Mouse (Mus musculus): ENCODE data around the gene Spag17. TPM values are rescaled to one million over a fixed set of nuclear protein-coding genes. Genes with fewer than 3 reads are reported as not detected.

The Spag17 gene
- total RNA-seq, 4 experiments from 2014 or later: not detected

DNA sequence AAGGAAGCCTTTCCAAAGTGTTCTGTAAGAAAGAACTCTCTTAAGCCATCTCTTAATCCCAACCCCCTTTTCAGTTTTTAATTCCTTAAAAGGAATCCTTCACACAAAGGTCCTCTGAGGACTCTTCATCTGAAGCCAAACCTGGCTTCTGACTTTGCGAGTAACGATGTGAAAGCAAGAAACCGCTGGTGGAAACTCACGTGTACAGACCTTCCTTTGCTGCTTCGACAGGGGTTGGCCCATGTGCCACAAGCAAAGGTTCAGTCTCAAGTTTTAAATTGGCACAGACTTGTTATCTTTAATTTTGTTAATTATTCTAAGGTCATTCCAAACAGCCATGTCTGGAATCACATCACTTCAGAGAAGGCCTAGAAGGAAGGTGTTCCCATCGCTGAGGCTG is 79.1 kb downstream of the Spag17 start:
- no peak for DNase-seq (ENCODE audit: low spot score in 2 of 2)

DNA sequence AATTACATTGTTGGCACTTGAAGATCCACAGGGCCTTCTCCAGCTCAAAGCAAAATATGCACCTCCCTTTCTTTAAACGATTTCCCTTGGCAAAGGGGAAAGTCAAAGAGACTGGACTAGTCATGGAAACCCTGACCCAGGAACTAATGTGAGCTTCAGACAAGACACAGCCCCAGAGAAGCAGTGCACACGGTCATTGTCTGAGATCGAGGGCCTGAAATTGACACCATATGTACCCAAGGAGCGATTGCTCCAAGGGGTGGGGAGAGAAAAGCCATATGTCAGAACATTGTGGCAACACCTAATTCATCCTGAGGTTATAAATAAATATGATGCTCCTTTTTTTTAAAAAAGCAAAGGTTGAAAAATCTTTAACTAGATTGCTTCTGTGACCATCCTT is 80.7 kb downstream of the Spag17 start:
- no peak for DNase-seq (ENCODE audit: low spot score in 2 of 2)

DNA sequence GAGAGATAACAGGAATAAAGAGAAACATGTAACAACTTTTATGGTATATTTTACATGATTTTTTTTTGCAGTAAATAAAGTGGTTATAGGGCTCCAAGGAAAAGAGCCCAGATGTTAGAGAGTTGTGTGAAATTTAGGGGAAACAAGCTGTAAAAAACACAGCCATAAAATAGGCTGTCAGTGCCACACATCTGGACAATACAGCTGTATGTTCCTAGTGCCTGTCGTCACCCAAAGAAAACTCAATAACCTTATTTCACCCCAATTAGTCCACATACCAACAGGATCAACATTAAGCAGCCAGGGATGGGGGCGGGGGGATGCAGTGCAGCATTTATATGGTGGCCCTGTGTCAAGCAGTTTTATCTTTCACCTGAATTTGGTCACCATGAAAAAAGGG is 81.1 kb downstream of the Spag17 start:
- DNase-seq (ENCODE audit: low spot score in 2 of 2): no peak

DNA sequence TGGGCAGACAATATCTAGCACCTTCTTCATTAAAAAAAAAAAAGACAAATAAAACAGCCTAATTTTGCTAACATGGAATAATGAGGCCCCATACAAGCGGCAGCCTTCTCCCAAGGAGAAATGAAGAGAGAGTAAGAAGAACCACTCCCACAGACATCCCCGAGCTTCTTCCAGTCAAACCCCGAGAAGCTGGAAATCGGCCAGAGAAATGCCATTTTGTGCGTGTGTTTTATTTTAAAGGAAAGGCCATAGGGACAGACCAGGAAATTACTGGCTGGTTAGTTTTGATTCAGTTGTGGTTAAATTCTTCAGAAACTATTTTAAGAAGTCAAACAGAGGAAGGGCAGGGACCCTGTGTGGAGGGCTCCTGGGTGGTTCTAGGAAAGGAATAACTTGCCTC is 85.6 kb downstream of the Spag17 start:
- DNase-seq (ENCODE audit: low spot score in 2 of 2): no peak

DNA sequence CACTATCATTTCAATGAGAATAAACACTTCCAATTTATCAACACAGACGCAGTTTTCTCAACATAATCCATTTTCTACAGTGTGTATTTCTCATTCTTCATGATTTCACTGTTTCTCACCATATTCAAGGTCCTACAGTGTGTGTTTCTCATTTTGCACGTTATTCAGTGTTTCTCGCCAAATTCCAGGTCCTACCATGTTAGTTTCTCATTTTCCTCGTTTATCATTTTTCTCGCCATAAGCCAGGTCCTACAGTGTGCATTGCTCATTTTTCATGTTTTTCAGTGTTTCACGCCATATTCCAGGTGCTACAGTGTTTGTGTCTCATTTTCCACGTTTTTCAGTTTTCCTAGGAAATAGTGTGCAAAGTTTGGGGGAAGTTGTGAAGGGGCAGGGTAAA is 95.8 kb downstream of the Spag17 start:
- no peak for DNase-seq (ENCODE audit: low spot score in 2 of 2)

DNA sequence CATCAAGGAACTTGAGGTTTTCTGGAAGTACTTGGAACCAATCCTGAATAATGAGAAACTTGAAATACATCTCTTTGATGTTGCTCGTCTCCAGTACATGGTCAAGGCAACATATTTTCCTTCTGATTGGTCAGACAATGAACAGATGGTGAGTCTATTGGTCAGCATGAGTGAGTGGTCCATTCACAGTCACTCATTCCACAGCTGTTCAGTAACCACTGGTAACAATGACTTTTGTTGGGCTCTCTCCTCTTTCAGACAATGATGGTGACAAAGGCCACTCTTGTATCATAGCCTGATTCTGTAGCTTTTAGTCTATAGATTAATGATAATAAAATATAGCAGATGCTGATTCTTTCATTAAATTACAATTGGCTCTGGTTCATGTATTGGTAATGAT is 119.5 kb downstream of the Spag17 start:
- no peak for DNase-seq (ENCODE audit: low spot score in 2 of 2)

DNA sequence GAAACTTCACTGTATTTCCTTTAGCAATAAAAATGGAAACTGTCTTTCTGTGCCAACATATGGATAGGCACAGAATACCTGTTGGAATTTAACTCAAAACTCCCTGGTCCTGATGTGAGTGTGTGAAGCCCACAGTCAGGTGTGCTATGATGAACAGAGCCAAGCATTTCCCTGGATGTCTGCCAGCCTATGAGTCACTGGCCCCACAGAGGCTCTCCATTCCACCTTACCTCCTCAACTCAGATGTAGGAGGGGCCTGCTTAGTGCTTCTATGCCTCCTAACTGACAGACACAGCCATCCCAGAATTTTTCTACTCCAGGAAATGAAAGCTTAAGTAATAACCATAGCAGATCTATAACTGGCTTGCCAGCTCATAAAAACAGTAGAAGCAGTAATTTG is 124.6 kb downstream of the Spag17 start:
- no peak for DNase-seq (ENCODE audit: low spot score in 2 of 2)

DNA sequence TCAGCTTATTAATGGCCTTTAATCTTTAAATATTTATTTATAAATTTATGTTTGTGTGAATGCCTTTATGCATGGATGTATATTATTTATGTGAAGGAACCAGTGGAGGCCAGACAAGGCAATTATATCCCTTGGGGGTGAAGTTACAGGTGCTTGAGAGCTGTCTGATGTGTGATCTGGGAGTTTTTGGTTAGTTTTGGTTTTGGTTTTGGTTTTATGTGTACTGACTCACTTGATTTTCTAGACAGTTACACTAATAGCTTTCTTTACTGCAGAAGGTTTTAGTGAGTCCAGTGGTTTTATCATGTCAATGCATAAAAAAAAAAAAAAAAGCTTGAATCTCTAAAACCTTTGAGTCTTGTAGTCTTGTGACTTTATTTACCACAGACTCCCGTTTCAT is 128.9 kb downstream of the Spag17 start:
- no peak for DNase-seq (ENCODE audit: low spot score in 2 of 2)

DNA sequence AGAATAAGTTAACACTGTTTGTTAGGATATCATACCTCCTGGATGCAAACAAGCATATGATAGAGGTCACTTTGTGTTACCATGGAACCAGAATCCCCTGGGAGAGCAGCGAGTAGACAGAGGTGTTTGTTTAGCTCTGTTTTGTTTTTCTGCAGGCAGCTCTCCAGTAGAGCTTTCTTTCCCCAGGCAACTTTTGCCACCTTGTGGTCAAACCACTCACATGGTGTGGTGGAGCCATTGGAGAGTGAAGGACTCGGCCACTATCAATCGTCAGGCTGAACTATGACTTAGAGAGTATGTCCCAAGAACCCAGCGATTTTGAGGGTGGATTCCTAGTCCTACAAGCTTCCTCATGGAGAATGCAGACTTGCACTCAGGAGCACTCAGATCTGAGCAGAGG is 146.1 kb downstream of the Spag17 start:
- DNase-seq (ENCODE audit: low spot score in 2 of 2): no peak

DNA sequence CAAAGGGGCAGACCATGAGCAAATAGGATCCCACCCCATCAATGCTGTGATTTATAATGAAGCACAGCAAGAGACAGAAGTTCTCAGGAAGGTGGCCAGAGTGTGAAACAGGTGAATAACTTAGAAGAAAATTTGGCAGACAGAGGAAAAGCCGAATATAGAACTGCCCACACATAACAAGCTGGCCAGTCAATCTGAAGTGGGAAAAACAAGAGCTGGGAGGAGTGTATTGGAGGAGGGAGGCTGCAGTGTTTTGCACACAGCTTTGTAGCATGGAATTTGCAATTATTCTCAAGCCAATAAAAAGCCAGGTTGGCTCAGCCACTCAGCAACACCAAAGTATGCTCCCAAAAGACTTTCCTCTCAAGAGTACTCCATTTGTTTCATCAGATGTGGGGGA is 147.8 kb downstream of the Spag17 start:
- DNase-seq (ENCODE audit: low spot score in 2 of 2): no peak

DNA sequence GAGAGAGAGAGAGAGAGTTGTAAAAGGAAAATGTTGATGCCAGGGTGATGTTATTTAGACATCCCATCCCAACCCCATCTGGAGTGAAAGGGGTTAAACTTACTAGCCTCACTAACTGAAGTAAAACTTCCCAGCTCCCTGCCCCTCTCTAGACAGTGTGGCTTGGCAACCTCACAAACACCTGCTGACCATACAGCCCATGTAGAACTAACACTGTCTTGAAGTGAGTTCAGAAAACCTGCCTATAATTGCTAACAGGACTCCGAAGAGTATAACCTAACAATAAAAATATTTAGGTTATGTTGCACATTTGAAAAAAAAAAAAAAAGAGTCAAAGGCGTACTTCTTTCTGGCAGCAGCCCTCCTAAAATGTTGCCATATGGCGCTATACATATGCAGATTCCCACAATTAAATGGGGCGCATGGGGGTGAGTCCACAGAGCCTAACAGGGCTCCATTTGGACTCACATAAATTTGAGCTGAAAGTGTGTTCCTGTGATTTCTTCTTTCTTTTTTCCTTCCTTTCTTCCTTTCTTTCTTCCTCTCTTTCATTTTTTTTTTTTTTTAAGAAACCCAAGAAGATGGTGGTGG is 149.3 kb downstream of the Spag17 start:
- DNase-seq (ENCODE audit: low spot score in 2 of 2): no peak

DNA sequence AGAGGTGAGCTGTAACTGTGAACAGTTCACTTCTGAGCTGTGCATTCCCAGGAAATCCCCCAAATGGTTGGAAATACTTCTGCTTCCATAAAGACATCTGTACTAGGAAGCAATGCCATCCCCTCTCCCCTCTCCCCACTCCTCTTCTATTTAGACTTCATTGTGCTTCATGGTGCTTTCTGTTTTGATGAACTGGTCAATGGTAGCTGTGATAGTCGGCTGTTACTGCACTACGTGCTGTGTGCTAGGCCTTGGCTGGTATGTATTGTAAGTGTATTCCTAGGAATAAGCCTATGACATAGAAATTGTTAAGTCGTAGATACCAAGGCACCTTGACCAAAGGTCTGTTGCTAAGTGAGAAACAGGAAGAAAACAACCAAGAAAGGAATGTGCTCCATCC is 149.9 kb downstream of the Spag17 start:
- no peak for DNase-seq (ENCODE audit: low spot score in 2 of 2)

DNA sequence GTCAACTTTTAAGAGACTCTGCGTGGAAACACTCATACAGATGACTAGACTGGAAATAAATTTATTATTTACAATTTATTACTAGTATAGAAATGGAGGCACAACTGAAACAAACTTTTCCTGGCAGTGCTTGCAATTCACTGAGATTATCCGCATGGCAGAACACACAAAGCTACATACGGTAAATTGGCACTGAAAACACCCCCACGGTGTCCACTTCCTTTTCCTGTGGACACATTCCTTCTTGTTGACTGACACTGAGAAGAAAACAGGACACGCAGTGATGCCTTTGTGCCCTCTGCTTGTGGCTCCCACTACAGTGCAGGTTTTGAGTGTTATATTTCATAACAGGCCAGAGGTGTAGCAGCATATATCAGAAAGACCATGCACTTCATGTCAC is 151.6 kb downstream of the Spag17 start:
- no peak for DNase-seq (ENCODE audit: low spot score in 2 of 2)

DNA sequence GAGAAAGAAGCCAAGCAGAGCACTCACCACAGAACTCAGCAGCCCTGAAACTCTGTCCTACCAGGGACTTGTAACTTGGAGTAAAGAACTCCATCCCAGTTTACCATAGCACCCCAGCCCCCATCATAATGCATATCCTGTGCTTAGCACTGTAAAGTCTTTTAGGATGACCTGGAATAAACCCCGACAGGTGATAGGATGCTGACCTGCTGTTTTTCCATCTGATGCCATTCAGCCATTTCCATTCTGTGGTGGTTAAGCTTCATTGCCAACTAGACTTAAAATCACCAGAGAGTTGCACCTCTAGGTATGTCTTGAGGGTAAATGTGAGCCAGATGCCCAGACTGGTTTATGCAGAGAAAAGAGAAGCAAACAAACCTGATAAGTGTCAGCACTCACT is 189.2 kb downstream of the Spag17 start:
- no peak for DNase-seq (ENCODE audit: low spot score in 2 of 2)

DNA sequence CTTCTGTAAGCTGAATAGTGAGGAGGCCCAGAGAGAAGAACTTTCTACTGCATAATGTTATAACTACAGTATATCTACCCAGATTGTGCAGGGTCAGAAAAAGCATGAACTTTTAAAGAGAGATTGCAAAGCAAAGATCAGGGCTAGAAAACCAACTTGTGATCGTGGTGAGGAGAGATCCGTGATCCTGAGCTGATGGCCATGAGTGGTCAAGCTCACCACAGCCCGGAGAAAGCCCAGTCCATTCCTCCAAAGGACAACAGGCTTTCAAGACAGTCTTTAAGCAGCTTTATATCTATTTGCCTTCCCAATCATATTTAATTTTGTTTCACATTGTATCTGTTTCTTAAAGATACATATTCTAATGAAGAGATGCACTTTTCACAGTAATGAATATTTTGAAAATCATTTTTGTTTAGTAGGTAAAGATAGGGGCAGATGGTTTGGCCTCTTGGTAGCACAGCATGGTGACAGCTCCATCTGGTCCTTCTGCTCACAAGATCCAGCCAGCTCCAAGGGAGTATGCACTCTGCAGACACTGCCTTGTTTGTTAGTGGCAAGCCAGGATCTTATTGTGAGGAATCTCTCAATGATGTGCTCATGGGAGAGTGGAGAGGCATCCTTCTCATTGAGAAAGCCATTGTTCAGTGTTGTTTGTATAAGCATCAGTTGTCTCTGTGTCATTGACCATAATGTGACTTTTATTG is 217.3 kb downstream of the Spag17 start:
- no peak for DNase-seq (ENCODE audit: low spot score in 2 of 2)

DNA sequence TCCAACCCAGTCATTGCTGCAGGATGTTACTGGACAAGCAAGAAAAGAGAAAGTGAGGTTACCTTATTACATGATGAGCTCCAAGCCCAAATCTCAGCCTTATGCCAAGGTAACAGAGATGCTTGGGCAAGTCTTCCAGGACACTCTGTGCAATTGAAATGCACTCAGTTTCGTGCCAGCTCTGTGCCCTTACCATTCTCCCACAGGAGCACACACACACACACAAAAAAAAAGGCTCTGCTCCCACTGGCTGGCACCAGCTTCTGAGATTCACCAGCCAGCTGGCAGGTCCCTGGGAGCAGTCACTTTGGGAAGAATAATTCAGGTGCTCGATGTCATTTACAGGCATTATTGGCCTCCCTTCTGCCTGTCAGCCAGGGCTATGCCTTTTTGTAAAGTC is 221.5 kb downstream of the Spag17 start:
- DNase-seq (ENCODE audit: low spot score in 2 of 2): no peak

DNA sequence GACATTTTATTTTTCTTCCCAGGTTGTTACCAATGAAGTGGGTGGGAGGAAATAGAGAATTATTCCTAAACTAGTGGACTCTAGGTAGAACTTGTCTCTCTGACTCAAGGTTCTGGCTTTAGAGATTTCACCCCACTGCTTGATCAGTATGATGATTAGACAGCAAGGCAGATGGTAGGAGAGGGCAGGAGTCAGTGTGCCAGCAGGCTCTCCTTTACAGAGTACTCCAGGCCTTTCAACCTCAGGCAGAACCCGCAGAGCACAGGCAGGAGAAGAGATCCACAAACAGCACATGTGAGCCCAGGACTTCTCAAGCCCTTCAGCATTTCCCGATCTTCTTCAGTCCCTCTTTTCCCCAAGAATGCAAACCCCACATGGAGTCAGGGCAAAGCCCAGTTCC is 233.5 kb downstream of the Spag17 start:
- no peak for DNase-seq (ENCODE audit: low spot score in 2 of 2)

DNA sequence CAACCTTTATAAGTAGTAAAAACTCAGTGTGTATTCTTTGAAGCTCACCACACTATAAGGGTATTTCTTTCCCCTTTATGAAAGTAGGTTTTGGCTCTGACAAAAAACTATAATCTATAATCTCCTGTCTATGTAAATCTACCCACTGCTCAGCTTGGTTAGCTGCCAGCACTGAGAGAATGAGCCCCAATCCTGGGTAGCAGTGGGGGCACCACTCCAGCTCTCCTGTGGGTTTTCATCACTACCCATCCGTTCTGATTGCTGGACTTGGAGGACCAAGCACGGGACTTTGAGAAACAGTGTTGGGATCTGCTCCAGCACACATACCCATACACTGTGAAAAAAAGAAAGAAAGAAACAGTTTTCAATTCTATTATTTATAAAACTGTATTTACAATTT is 236.8 kb downstream of the Spag17 start:
- DNase-seq (ENCODE audit: low spot score in 2 of 2): no peak

DNA sequence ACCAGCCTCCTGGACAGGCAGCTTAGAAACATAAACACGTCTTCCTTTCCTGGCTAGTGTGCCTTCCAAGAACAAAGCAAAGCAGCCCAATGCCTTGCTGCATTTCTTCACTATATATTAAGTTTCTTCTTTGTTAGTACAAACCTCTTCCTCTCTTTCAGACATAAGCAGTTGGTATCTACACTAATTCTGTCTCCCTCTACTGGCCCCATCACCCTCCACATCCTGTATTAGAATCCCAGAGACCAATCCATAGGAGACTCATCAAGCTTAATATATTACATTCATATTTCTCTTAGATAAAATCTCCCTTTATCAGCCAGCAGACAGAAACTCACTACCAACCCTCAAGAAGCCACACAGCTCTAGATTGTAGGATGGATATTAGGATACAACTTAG is 237.2 kb downstream of the Spag17 start:
- no peak for DNase-seq (ENCODE audit: low spot score in 2 of 2)

DNA sequence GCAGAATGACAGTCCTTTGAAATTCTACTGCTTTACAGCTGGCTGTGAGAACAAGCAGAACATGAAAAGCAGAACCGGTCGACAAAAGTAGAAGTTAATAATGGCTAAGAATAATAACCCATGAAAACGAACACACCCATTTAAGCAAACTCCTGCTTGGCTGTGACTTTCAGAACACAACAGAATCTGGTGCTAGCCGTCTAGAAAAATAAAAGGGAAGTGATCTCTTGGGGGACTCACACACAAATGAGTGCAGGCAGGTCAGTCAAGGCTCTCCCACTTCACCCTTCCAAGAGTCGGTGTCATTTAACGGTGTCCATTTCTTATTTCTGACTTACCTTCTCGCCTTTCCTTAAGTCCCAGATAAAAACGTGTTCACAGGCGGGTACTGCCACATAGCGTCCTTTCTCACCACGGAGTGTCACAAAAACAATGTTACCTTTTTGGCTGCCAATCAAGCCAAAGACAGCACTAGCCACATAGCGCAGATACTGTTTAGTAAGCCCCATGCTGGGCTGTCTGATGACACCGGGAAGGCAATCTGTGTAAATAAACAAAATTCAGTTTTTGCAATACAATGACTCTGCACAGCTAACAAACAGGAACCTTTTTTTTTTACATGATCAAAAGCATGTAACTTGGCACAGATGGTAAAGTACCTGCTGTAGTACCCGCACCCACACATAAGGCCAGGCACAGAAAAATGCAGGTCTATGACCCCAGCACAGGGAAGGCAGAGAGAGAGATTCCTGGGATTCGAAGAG is 275.7 kb downstream of the Spag17 start:
- DNase-seq (ENCODE audit: low spot score in 2 of 2): no peak

DNA sequence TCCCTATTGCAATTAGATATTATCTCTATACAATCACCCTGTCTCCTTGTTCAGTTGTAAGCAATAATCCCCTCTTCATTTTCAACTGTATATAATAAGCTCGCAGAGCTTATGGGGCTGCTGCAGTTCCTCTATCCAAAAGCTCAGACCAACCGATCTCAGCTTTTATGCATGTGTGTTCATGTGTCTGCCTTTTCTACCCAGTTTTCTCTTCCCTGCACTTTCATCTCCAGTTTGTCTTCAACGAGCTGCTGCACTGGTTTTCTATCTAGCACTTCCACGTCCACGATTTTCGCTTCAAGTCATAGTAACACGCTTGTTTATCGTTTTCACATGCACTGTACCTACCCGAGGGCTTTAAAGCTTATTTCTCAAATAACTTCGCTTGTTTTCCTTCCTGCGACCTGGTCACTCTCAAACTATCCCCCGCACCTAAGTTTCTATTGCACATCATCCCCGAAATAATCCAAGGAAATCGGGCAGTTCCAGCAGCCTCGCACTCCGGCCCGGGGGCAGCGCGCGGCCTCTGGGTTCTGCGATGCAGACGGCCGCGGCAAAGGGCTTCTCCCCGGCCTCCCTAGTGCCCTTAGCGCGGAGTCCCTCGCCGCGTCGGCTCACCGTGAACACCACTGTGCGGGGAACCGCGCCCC is 276.6 kb downstream of the Spag17 start:
- DNase-seq (ENCODE audit: low spot score in 2 of 2): no peak

DNA sequence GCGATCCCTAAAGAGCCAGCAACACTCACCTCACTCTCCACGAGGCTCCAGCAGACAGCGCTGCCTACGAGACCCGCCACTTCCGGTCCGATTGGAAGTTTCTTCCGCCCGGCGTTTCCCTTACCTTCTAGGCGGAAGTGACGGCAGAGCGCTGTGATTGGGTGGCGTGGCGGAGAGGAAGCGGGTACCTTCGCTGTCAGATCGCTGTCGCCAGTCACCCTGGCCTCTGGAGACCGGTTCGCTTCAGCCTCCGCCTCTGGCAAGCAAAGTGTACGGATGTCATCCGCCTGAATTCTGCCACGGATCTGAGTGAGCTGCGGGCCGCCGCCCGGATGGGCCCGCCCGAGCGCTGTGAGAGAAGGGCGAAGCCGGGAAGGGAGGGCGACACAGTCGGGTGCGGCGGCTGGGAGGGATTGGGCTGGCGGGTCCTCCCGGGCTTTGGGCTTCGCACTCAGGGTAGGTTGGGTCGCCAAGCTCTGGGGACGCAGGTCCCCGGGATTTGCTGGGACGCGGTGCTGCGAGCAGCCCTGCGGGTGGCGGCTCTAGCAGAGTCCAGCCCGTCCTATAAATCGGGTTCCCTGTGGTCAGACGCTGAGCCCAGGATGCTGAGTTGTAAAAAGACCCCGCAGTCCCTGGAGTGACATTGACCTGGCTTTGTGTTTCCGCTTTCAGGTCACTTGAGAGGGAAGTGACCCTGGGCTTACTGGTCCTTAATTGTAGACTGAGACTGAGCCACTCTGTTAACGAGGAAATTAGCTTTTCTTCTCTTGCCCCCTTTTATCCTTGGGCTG is 277.3 kb downstream of the Spag17 start, which contains the start of the genes Gdap2 and Wdr3:
Gene Gdap2 (plus strand): TSS at position 67 of the 791 bp plus-strand sequence.
Gene Wdr3 (minus strand): TSS at position 93 of the 791 bp plus-strand sequence.
- DNase-seq (ENCODE audit: low spot score in 2 of 2): peak; percentile 82 to 88
